Mouse (Mus musculus) midbrain, embryonic 13.5 days (tissue): ENCODE measurements at regions not wholly inside any gene's neighbourhood (a gene's known extent, or its start where the extent isn't known, plus 50 kb on each side); places are given as distances from the start of the nearest gene placed in this dataset.
A peak's percentile ranks its signal among the peaks of the same experiment; 100 is the strongest.

Experiments used
- ATAC-seq: fragments of 200-750 bp; cut with Nextera tagmentation; 2 replicates; pipeline ENCODE4 v1.8.0; 2017; ENCODE audit warnings: mild to moderate bottlenecking, moderate TSS enrichment, moderate library complexity
- H3K27ac ChIP-seq: fragments of 300-500 bp; sonication (generic); 2 replicates; pipeline ENCODE4 v1.5.1; 2015; ENCODE audit warnings: inconsistent platforms, mild to moderate bottlenecking, moderate library complexity
- H3K27me3 ChIP-seq: fragments of 300-500 bp; sonication (generic); 2 replicates; pipeline ENCODE4 v1.6.1; 2015; ENCODE audit warnings: mild to moderate bottlenecking, inconsistent platforms
- H3K36me3 ChIP-seq: fragments of 300-500 bp; sonication (generic); 2 replicates; pipeline ENCODE4 v1.6.1; 2015; ENCODE audit warnings: mild to moderate bottlenecking, inconsistent platforms
- H3K4me1 ChIP-seq: fragments of 300-500 bp; sonication (generic); replicated peaks from 2 replicates; pipeline ENCODE4 v1.6.1; 2015; ENCODE audit warnings: inconsistent platforms
- H3K4me2 ChIP-seq: fragments of 300-500 bp; sonication (generic); replicated peaks from 2 replicates; pipeline ENCODE4 v1.6.1; 2015; ENCODE audit warnings: moderate library complexity, mild to moderate bottlenecking, inconsistent platforms
- H3K4me3 ChIP-seq: fragments of 300-500 bp; sonication (generic); replicated peaks from 2 replicates; pipeline ENCODE4 v1.5.1; 2015; ENCODE audit warnings: mild to moderate bottlenecking, inconsistent platforms
- H3K9ac ChIP-seq: fragments of 300-500 bp; sonication (generic); replicated peaks from 2 replicates; pipeline ENCODE4 v1.6.1; 2015; ENCODE audit warnings: mild to moderate bottlenecking, inconsistent platforms
- H3K9me3 ChIP-seq: fragments of 300-500 bp; sonication (generic); 2 replicates; pipeline ENCODE4 v1.6.1; 2016; ENCODE audit warnings: mild to moderate bottlenecking, inconsistent platforms
- WGBS: fragments of 180-500 bp; shearing (Covaris S2); methylation state at CpG from one replicate; pipeline ENCODE4 v1.1.7; 2015; 5-methylcytosine and 5-hydroxymethylcytosine counted together

DNA sequence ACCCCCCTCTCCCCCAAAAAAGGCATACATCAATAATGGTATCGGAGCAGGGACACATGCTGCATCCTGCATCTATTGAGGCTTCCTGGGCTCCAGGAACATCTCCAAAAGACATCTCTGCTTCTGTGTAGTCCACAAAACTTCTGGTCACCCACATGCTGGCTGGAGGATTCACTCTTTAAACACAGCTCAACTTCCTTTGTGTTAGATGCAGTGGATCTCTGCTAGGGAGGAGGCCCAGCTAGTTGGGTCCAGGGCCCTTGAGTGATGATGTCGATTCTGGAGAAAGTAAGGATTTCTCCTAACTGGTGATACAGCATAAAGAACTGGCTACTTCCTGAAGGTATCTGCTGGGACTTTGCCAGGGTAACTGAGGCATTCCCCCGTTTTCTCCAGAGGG, 146.9 kb upstream of the Hs3st3a1 start:
- H3K4me3 ChIP-seq: no peak overlapping the region
- no peaks in the 10 kb centered on the region for H3K36me3 ChIP-seq
- no peak for ATAC-seq
- H3K27me3 ChIP-seq: no peaks in the 10 kb centered on the region
- H3K9me3 ChIP-seq: 0 out of 2 replicates have a peak, but pooled peaks cover 8% of the 10 kb centered on the region
- H3K4me1 ChIP-seq: peaks cover 7% of the 10 kb centered on the region; the same call in 1 of the 2 replicates
- no peak overlapping the region for H3K4me2 ChIP-seq
- H3K27ac ChIP-seq: no peak overlapping the region
- 87% methylated on average over 3 of the region's 3 CpGs for WGBS
- no peak overlapping the region for H3K9ac ChIP-seq

DNA sequence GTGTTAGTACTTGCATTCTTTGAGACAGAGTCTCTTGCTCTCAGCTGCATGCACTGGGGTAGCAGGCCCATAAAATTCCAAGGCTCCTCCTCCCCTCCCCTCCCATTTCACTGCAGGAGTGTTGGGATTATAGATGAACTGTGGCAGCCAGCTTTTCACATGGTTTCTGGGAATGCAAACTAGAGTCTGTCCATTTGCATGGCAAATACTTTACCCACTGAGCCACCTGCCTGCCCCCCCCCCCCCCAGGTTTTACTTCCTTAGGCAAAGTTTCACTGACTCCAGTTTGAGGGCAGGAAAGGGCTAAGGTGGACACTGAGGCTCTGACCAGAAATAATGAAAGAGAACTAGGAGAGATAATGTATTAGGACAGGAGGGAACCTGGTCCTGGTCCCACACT, 147.6 kb upstream of the Hs3st3a1 start:
- Histone ChIP-seq H3K9ac (no peak overlapping the region), H3K4me3 (no peak overlapping the region), H3K4me1 (peaks cover 7% of the 10 kb centered on the region; the same call in 1 of the 2 replicates), H3K27ac (no peak overlapping the region), H3K27me3 (no peaks in the 10 kb centered on the region), H3K36me3 (no peaks in the 10 kb centered on the region), H3K4me2 (no peak overlapping the region), H3K9me3 (0 out of 2 replicates have a peak, but pooled peaks cover 5% of the 10 kb centered on the region)
- ATAC-seq: no peak

DNA sequence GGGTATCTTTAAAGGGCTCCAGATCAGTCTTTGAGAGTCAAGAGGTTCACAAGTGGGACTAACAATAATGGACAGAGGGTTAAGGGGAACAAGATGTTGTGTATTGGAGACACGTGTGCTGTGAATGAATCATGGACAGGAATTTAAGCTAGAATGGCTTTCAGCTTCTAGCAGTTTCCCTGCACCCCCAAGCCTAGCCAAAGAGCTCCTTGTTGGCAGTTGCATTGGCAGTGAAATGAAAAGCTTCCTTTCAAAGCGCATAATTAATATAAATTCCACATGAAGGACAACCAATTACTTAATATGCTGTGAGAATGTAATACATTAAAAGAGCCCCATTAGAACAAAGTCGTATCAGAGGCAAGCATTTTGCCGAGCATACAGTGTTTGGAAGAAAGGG, 153.4 kb upstream of the Hs3st3a1 start:
- Histone ChIP-seq H3K4me3 (no peak overlapping the region), H3K27me3 (peaks cover 3% of the 10 kb centered on the region; the same call in 1 of the 2 replicates), H3K9ac (no peak overlapping the region), H3K9me3 (0 out of 2 replicates have a peak, but pooled peaks cover 3% of the 10 kb centered on the region), H3K27ac (no peak overlapping the region), H3K4me2 (no peak overlapping the region), H3K36me3 (no peaks in the 10 kb centered on the region), H3K4me1 (peaks cover 14% of the 10 kb centered on the region)
- no peak for ATAC-seq
- 79% methylated on average over 4 of the region's 4 CpGs for WGBS

DNA sequence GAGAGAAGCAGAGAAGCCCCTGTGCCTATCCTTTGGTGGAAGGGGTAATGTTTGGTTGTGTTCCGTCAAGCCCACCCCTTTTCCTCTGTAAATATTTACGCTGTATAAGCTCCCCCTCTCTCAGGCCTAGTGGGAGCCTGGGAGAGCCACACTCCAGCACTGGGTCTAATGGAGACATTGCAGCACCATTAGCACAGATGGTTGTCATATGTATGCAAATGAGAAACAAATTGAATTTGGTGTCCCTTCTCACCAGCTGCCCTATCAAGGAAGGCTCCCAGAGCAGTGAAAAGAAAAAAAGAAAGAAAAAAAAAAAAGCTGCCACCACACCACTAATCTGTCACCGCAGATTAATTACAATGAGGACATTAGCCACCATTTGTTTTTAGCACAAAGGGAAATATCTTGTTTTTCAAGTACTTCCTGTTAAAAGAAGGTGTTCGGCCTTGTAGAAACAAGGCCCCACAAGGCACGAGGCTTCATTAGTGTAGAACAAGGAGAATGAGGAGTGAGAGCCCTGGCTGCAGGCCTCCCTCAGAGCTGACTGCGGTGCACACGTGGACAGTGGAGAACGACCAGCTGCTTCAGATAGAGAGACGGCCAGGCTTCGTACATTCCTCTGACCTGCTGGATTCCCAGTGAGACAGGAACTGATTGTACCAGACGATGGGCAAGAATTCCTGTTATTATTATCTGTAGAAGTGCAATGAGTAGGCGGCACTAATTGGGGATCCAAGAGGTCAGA, 156.7 kb upstream of the Hs3st3a1 start:
- WGBS: 31% methylated on average over 12 of the region's 12 CpGs
- no peak overlapping the region for H3K9ac ChIP-seq
- H3K4me2 ChIP-seq: no peak overlapping the region
- peak; percentile 90 for ATAC-seq
- no peaks in the 10 kb centered on the region for H3K9me3 ChIP-seq
- H3K36me3 ChIP-seq: no peaks in the 10 kb centered on the region
- H3K4me3 ChIP-seq: no peak overlapping the region
- peaks cover 14% of the 10 kb centered on the region for H3K4me1 ChIP-seq
- H3K27ac ChIP-seq: 0 out of 2 replicates have a peak overlapping the region, but pooled peaks have one; percentile 45
- H3K27me3 ChIP-seq: peaks cover 11% of the 10 kb centered on the region

DNA sequence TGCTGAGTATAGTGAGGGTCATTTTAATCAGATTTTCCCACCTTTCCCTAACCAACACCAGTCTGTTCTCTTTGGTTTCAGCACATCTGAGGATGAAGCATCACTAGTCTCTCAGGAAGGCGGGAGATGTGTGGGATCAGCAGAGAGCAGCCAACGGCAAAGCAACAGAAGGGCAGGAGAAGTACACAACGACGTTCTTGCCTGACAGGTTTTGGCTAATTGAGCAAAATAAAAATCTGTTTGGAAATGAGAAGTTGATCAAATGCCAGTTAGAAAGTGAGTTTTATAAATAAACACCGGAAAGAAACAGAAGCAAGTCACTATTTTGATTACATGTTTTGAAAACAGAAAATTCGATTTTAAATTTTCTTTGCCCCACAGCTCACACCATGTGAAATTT, 161.4 kb upstream of the Hs3st3a1 start:
- Histone ChIP-seq H3K4me1 (peaks cover 11% of the 10 kb centered on the region), H3K27me3 (peaks cover 8% of the 10 kb centered on the region; the same call in 1 of the 2 replicates), H3K4me2 (no peak overlapping the region), H3K9me3 (no peaks in the 10 kb centered on the region), H3K9ac (no peak overlapping the region), H3K27ac (no peak overlapping the region), H3K36me3 (no peaks in the 10 kb centered on the region), H3K4me3 (no peak overlapping the region)
- no peak for ATAC-seq
- WGBS: 90% methylated on average over 6 of the region's 6 CpGs

DNA sequence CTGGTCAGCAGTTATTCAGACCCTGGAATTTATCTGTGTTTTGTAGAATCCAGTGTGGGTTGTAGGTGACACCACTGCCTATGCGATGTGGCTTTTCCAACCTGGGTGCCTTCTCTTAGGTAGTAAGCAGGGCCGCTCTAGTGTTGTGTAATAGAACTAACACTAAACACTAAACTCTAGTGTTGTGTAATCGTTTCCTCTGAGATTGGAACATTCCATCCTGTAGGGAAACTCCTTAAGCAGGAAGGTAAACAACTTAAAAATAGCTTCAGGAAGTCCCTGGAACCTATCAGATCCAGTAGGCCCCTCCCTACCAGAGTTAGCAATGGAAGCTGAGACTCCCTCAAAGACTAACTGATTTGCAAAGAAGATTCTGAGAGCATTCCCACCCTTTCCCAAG, 161.9 kb upstream of the Hs3st3a1 start:
- ATAC-seq: no peak
- H3K27me3 ChIP-seq: peaks cover 8% of the 10 kb centered on the region; the same call in 1 of the 2 replicates
- WGBS: 90% methylated on average over 3 of the region's 3 CpGs
- no peak overlapping the region for H3K27ac ChIP-seq
- no peak overlapping the region for H3K4me2 ChIP-seq
- no peak overlapping the region for H3K9ac ChIP-seq
- H3K9me3 ChIP-seq: no peaks in the 10 kb centered on the region
- no peaks in the 10 kb centered on the region for H3K36me3 ChIP-seq
- peaks cover 6% of the 10 kb centered on the region for H3K4me1 ChIP-seq
- H3K4me3 ChIP-seq: no peak overlapping the region

DNA sequence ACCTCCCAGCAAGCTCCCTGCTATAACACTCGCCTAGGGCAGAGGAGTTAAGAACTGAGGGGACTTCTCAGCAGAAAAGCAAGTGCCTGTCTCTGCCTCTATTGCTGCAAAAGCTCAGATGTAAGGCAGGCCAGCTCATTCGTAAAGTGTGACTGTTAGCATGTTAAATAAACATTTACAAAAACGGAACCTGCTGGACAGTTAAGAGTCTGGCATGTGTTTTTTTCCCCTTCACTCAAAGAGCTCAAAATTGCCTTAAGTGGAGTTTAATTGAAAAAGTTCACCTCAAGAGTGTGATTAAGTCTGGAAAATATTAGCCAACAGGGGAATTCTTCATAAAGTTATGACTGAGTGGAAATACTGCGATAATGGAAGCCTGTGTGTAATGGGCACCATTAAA, 167.0 kb upstream of the Hs3st3a1 start:
- WGBS: 81% methylated on average over 4 of the region's 4 CpGs
- Histone ChIP-seq H3K9me3 (no peaks in the 10 kb centered on the region), H3K4me2 (no peak overlapping the region), H3K9ac (no peak overlapping the region), H3K4me3 (no peak overlapping the region), H3K36me3 (no peaks in the 10 kb centered on the region), H3K4me1 (no peaks in the 10 kb centered on the region), H3K27ac (no peak overlapping the region), H3K27me3 (no peaks in the 10 kb centered on the region)
- ATAC-seq: no peak

DNA sequence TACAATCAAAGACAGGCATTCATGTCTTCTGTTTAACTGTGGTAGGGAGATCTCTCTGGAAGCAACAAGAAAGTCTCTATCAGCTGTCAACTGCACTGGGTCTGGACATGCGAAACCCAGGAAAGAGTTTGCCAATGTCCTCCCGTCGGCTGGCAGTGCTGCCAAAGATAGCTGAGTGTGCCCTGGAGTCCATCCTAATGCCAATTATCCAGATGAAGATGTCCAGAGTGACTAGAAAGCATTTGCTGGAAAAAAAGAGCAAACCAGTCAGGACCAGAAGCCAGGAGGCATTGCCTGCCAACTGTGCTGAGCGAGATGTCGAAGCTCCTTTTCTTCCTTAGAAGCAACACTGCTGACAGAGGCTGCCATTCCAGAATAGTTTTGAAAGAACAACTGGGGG, 167.6 kb upstream of the Hs3st3a1 start:
- H3K4me2 ChIP-seq: no peak overlapping the region
- H3K9ac ChIP-seq: no peak overlapping the region
- H3K4me1 ChIP-seq: no peaks in the 10 kb centered on the region
- no peak overlapping the region for H3K4me3 ChIP-seq
- no peaks in the 10 kb centered on the region for H3K27me3 ChIP-seq
- 0 out of 2 replicates have a peak, but pooled peaks cover 4% of the 10 kb centered on the region for H3K9me3 ChIP-seq
- H3K27ac ChIP-seq: no peak overlapping the region
- no peaks in the 10 kb centered on the region for H3K36me3 ChIP-seq
- 88% methylated on average over 5 of the region's 5 CpGs for whole genome bisulfite sequencing
- ATAC-seq: no peak

DNA sequence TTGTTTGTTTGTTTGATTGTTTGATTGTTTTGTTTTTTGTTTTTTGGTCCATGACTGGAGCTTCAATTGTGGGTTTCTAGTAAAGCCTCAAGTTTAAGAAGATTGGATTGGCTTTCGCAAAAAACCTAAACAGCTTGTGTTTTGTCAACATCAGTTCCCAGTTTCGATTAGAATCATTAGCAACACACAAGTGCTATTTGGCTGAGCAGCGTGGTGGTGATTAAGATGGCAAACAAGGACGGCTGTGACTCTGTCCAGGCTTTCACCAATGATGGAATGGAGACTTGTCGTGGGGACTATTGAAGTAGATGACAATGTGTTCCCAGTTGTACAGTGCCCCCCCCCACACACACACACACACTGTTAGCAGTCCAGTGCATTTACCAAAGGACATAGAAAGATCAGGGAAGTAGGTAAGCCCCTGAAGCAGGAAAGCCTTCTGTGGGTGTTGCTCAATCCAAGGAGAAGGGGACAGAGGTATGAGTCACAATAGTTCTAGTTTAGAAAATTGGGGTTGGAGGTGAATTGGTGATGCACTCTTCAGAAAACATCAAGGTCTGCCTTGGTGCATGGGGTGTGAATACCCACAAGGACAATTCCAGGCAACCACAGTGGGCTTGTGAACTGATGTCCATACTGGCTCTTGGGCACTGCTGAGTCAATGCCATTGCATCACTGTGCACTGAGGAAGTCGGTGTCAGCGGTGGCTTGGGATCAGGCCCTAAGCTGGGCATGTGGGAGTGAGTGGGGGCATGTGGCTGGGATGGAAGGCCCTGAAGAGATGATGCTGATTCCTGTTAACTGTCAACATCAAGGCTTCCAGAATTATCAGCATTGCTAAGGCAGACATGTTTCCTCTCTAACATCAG, 174.5 kb upstream of the Cox10 start:
- Histone ChIP-seq H3K4me3 (no peak overlapping the region), H3K36me3 (no peaks in the 10 kb centered on the region), H3K9me3 (no peaks in the 10 kb centered on the region), H3K27me3 (no peaks in the 10 kb centered on the region), H3K4me2 (no peak overlapping the region), H3K9ac (no peak overlapping the region), H3K27ac (no peak overlapping the region), H3K4me1 (0 out of 2 replicates have a peak, but pooled peaks cover 2% of the 10 kb centered on the region)
- 80% methylated on average over 7 of the region's 7 CpGs for WGBS
- no peak for ATAC-seq

DNA sequence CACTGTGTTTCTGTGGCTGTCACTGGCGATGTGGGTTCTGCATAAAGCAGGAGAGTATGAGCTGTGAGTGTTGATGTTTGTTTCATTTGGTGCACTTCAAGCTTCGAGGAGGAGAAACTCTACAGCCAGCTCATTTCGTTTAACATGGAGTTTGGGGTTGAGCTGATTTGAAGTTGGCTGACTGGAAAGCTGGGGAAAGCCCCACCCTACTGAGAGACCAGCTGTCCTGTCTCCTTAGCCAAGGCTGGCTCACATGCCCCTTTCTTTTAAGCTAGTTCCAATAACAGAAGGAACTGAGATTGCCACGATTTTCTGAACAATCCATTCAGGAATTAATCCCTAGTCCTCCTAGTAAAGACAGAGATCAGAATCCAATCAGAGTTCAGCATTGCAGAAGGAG, 157.6 kb upstream of the Cox10 start:
- Histone ChIP-seq H3K27ac (no peak overlapping the region), H3K9ac (no peak overlapping the region), H3K27me3 (no peaks in the 10 kb centered on the region), H3K9me3 (no peaks in the 10 kb centered on the region), H3K4me3 (no peak overlapping the region), H3K36me3 (no peaks in the 10 kb centered on the region), H3K4me2 (no peak overlapping the region), H3K4me1 (no peaks in the 10 kb centered on the region)
- no peak for ATAC-seq
- WGBS: 80% methylated on average over 4 of the region's 4 CpGs

DNA sequence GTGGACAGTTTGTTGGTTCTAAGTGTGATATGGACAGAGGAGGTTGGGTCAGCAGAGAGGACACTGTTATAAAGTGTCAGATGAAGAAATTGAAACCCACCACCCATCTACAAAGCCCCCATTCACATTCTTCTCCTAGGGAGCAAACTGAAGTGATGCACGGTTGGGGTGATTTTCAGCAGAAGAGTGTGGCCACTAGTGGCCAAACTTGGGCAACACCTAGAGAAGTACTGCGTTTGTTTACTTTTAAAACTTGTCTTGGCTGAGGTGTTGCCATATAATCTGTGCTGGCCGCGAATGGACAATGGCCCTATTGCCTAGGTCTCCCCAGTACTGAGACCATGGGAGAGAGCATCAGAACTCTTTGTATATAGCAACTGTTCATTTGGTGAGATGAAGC, 150.8 kb upstream of the Cox10 start:
- no peak overlapping the region for H3K27ac ChIP-seq
- H3K4me2 ChIP-seq: no peak overlapping the region
- H3K4me3 ChIP-seq: no peak overlapping the region
- ATAC-seq: no peak
- 74% methylated on average over 4 of the region's 4 CpGs for WGBS
- no peak overlapping the region for H3K9ac ChIP-seq
- H3K27me3 ChIP-seq: no peaks in the 10 kb centered on the region
- no peaks in the 10 kb centered on the region for H3K9me3 ChIP-seq
- H3K4me1 ChIP-seq: no peaks in the 10 kb centered on the region
- no peaks in the 10 kb centered on the region for H3K36me3 ChIP-seq

DNA sequence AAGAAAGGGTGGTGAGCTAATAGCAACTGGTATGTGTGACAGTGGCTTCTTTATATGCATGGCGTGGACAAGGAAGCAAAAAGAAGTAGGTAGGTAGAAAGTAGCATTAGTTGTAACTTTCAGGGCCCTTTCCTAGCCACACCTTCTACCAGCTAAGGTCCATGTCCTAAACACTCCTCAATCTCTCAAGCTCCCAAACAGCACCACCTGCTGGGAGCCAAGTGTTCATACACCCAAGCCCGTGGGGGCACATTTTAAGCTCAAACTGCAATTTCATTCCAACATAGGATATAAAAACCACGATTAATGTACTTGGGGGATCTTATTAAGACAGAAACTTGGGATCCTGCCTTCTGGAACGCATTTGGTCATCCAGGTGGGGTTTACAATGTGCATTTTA, 141.6 kb upstream of the Cox10 start:
- no peak for ATAC-seq
- Histone ChIP-seq H3K9ac (no peak overlapping the region), H3K27ac (no peak overlapping the region), H3K4me3 (no peak overlapping the region), H3K9me3 (no peaks in the 10 kb centered on the region), H3K27me3 (no peaks in the 10 kb centered on the region), H3K4me1 (no peaks in the 10 kb centered on the region), H3K36me3 (no peaks in the 10 kb centered on the region), H3K4me2 (no peak overlapping the region)
- 94% methylated on average over 4 of the region's 4 CpGs for WGBS
